Mouse (Mus musculus): Measurements from ENCODE around the gene Nt5dc3.

The Nt5dc3 gene

GRCm38 (mm10) chr10:86886434-86886833 is 107.6 kb downstream of the Nt5dc3 start:
- no peak for DNase-seq
